Mouse (Mus musculus) heart, postnatal 10 days (tissue): Measurements from ENCODE around the gene Asb17. TPM values are rescaled to one million over a fixed set of nuclear protein-coding genes. Genes with fewer than 3 reads are reported as not detected.
"Not testable (repeated sequence)": the region's sequence is repeated elsewhere in the genome, so short reads cannot be mapped to it uniquely, and the experiment has no call there.

Source experiments
- DNase-seq, 2 experiments: peaks; one replicate each; pipeline ENCODE4 v3.0.0; 2021
- intact Hi-C: fragments of 180-260 bp; cut with DNase I; formaldehyde crosslinking; loops from one replicate; pipeline ENCODE4 v1.15.1; 2025
- total RNA-seq, 2 experiments: library from RNA; stranded (reverse); gene quantifications; 2 replicates each; pipeline ENCODE4 v1.2.3; 2021

Gene Asb17
- not detected for total RNA-seq

DNA sequence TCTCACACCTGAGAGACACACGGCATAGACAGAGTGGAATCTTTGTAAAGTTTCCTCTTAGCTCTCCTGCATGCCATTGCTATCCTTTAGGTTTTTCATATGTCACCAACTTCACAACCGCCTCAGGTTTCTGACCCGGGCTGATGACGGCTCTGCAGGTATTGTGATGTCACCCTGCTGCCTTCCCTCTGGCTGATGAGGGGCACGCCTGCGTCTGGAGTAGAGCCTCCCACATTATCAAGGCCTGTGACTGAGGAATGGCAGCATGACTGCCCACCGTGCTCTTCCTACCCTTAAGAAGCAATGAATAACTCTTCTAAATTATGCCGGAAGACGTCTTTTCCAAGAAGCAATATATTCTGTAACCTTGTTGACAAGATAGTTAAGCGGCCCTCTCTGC lies at the start of gene Asb17:
TSS of gene Asb17 (plus strand) at position 180 of the 400 bp plus-strand sequence.
- DNase-seq = no peak
- intact Hi-C loops = no loop called here

DNA sequence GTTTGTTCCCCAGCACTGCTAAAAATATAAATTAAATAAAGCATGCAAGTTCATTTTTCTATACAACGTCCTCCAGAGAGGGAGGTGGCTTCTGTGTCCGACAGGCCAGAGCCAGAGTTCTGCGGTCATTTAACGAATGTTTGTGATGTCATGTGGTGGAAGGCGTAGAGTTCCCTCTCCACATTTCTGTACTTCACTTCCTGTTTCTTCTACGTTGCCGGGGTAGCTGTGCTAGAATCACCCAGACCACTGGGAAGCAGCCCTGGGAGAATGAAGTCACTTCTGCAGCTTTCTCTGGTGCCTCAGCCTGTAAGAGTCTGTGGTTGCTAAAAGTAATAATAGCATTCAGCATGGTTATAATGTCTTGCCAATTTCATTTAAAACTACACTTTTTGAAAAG lies 46.4 kb upstream of the Asb17 start:
- intact Hi-C loops = no loop called here
- peak in 1 of 2 experiments; percentile 11 for DNase-seq

DNA sequence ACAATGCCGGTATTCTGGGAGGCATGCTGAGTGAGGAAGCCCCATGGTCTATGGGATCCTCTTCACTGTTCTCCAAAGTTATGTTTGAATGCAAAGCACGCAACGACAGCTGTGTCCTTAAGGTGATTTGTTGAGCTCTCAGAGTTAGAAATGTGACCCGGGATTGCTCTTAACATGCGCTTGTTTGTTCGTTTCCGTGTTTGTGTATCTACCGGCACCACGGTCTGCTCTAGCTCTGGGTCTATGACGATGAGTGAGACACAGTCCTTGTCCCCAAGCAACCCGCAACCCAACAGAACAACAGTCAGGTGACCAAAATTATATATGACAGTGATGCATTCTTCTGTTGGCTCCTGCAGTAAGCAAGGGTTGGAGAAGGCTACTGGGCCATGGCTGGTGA lies 44.4 kb upstream of the Asb17 start:
- intact Hi-C loops = no loop called here
- DNase-seq = no peak

GRCm38 (mm10) chr3:153800690-153801089 lies 43.3 kb upstream of the Asb17 start:
- intact Hi-C loops = no loop called here
- no peak for DNase-seq

DNA sequence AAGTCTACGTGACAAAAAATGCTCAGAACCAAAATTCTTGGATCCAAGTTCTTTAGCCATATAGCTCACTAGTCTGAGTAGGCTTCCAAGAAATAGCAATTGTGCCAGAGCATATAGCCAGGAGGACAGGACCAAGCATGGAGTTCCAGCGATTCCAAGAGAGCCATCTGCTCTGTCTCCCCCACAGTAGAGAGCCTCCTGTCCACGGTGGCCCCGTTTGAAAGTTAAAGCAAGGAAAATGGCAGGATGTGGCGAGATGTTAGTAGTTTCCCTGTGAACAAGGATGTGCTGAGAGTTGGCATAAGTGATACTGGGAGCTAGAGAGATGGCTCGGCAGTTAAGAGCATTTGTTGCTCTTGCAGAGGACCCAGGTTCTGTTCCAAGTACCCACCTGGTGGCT lies 42.5 kb upstream of the Asb17 start:
- intact Hi-C loops = no loop called here

DNA sequence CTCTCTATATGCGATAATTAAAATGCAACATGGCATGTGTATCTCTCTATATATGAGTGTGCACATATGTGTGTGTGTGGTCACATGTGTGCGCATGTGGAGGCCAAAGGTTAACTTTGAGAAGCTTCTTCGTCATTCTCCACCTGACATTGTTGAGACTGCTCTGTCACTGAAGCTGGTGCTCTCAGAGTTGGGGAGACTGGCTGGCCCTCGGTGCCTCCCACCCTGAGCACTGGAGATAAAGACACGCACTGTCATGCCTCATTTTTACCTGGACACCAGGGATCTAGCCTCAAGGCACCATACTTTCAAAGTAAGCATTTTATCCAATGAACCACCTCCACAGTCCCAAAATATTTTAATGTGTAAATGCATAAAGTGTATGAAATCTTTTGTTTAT lies 41.4 kb upstream of the Asb17 start:
- intact Hi-C loops = no loop called here
- no peak for DNase-seq

More for the DNA sequence above, 42.5 kb upstream of the Asb17 start:
- no peak for DNase-seq

- DNase-seq = no peak
- intact Hi-C loops = no loop called here
Observed at GRCm38 (mm10) chr3:153804032-153804431, 40.0 kb upstream of the Asb17 start.

GRCm38 (mm10) chr3:153806077-153806772 lies 37.8 kb upstream of the Asb17 start:
- intact Hi-C loops = loop anchor here (1.0 to 5.0 kb wide), 3 partner anchors 81 to 1024 kb away; partner anchors contain the start of gene St6galnac3
- peak; percentile 88 to 91 for DNase-seq

DNA sequence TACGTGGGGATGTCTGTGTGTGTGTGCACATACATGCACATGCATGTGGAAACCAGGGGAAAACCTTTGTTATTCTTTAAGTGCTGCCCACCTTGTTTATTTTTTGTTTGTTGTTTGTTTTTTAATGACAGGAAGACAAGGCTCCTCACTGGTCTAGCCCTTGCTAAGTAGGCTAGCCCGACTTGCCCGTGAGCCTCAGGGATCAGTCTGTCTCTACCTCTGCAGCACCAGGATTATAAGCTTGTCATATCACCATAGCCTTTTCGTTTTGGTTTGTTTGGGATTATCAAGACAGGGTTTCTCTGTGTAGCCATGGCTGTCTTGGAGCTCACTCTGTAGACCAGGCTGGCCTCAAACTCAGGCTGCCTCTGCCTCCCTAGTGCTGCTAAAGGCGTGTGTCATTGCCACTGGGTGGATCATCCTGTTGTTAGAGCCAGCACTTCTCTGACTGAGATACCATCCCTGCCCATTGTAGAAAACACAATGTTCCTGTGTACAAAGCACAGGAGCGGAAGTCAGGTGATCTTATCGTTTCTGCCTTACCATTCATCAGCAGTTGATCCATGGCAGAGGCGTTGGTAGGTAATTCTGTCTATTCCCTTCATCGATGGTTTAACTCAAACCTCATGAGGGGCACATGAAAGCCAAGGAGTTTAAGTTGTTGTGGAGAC lies 37.1 kb upstream of the Asb17 start:
- intact Hi-C loops = loop anchor here (1.0 to 5.0 kb wide), 3 partner anchors 82 to 1025 kb away; partner anchors contain the start of gene St6galnac3
- DNase-seq = no peak

- intact Hi-C loops = loop anchor here (2.0 to 5.0 kb wide), 2 partner anchors 83 to 1025 kb away; partner anchors contain the start of gene St6galnac3
- no peak for DNase-seq
Observed at GRCm38 (mm10) chr3:153807444-153808149, 36.4 kb upstream of the Asb17 start.

DNA sequence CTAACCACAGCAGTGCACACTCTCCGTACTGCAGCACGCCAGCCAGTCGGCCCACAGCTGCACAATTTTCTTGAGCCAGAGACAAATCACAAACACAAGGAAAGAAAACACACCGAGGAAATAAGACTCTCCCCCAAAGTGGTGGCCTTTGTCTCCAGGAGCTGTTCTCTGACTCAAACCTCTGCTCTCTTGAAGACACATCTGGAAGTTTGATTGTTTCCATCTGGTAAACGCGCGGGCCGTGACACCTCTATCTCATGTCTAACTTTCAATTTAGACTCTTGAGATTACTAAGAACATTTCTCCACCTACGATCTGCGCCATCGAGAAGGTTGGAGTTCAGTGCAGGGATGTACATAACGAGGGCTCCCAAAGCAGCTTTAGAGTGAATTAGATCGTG lies 35.6 kb upstream of the Asb17 start:
- peak in 1 of 2 experiments; percentile 3 for DNase-seq
- intact Hi-C loops = loop anchor here (5.0 kb wide), 1 partner anchor 1026 kb away; no protein-coding TSS in a partner anchor

DNA sequence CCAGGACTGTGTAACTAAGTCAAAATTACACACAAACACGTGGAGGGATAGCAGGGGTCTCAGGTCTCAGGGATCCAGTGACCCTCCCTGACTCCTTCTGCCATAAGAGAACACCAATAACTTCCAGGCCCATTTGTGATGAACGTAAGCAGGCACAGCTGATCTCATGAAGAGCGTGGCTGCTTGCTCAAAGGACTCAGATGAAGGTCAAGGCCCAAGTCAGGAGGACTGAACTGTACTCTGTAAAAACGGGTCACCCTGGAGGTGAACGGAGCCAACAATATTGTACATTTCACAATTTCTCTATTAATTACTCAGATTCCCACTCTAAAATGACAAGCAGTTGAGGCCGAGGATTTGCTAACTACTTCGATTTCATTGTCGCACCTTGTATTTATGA lies 30.0 kb upstream of the Asb17 start:
- no peak for DNase-seq
- intact Hi-C loops = no loop called here

DNA sequence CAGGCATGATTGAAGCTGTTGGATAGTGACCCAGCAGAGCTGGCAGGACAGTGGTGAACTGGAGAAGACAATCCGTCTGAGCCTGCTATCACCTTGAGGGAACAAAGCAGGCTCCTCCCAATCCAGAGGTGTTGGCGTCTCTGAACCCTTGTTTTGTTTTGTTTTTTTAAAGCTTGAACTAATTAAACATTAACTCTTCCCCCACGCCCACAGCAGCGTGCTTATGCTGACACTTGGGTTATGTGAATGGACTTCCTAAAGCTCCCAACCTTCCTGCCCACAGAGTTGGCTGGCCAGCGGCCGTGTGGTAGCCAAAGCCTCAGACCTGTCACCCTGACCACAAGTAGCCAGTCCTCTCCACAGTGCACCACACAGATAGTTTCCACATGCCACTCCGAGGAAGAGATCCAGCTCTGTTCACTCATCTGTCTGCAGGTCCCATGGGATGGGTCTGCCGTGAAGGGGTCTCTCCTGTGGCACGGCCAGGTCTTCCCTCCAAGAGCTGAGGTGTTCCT lies 26.6 kb upstream of the Asb17 start:
- intact Hi-C loops = no loop called here
- DNase-seq = no peak

DNA sequence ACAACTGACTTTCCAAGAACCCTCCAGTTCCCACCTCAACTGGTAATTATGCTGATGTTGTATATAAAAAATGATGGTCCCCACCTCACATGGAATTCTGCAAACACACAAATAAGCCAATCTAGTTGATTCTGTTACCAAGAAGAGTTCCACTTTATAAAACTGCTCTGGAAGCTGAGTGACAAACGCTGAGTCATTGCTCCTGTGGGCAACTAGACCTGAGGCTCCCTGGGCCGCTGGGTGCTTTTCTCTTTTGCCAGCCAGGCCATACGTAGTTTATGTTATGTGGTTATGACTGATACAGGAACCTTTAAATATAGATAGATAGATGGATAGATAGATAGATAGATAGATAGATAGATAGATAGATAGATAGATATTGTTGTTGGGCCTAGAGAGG lies 25.3 kb upstream of the Asb17 start:
- intact Hi-C loops = no loop called here
- DNase-seq = no peak

- intact Hi-C loops = no loop called here
- no peak for DNase-seq
Observed at GRCm38 (mm10) chr3:153819438-153819837, 24.6 kb upstream of the Asb17 start.

DNA sequence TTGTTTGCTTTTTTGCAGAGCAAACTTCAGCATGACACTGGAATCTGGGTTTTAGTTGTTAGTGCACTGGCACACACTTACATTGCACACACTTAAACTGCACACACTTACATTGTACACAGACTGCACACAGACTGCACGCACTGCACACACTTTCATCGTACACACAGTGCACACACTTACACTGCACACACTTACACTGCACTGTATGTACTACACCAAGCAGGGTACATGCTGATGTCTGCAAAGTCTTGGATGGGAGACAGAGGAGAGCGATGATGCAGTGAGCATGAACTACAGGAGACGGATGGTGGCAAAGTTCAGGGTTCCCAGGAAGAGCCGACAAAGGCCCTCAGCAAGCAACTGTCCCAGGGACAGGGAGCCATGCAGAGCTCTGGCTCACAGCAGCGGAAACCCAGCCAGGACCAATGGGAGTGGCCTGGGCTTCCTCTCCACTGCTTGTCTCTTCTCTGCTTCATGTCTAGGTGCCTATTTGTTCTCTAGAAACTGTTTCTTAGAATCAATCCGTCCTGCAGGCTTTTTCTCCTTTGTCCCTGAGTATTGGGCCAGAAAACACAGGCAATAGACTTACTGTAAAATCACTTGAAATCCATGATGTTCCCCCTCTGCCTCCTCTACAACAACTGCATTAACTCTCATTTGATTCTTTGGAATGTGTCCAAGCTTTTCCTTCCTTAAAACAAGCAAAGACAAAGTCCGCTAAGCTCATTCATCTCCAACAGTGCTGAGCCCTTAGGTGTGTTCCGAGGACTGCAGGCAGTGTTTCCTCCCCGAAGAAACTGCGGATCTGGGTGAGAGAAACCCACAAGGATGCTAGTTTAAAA lies 20.1 kb upstream of the Asb17 start:
- DNase-seq = peak; percentile 7 to 14
- intact Hi-C loops = no loop called here

- DNase-seq = no peak
- intact Hi-C loops = loop anchor here (5.0 kb wide), 1 partner anchor 573 kb away; no protein-coding TSS in a partner anchor
Observed at GRCm38 (mm10) chr3:153825197-153825596, 18.8 kb upstream of the Asb17 start.

DNA sequence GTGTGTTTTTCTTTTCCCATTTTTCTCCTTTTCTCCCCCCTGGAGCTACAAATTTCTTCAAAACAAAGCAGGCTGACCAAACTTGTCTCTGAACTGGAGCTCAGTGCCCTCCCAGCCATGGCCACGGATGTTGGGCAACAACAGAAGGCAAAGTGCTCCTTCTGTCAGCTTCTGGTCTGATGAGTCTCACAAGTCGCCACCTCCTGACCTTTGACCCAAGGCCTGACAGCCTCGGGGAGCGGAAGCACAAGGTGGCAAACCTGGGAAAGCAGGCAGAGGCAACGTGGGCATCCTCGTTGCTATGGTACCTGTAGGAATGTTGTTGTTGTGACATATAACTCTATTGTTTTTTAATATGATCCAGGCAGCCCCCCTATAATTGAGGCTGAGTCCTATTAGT lies 17.4 kb upstream of the Asb17 start:
- intact Hi-C loops = loop anchor here (5.0 kb wide), 1 partner anchor 574 kb away; no protein-coding TSS in a partner anchor
- no peak for DNase-seq

GRCm38 (mm10) chr3:153829788-153830187 lies 14.2 kb upstream of the Asb17 start:
- intact Hi-C loops = loop anchor here (5.0 kb wide), 1 partner anchor 577 kb away; no protein-coding TSS in a partner anchor
- DNase-seq = not testable (repeated sequence)
